Mouse (Mus musculus) ES-Bruce4 (cell line): ENCODE data around the gene Lef1. TPM values are rescaled to one million over a fixed set of nuclear protein-coding genes. Genes with fewer than 3 reads are reported as not detected.

Source experiments
- H3K27ac ChIP-seq: 2 replicates; pipeline ENCODE4 v1.5.1; 2012; ENCODE audit warnings: low read length, inconsistent platforms; ENCODE audit not compliant: insufficient read depth
- H3K27me3 ChIP-seq: 2 replicates; pipeline ENCODE4 v1.6.1; 2012; ENCODE audit warnings: mild to moderate bottlenecking, low read length, inconsistent platforms; ENCODE audit not compliant: control insufficient read depth, poor library complexity, insufficient read depth, severe bottlenecking
- H3K36me3 ChIP-seq: 2 replicates; pipeline ENCODE4 v1.6.1; 2012; ENCODE audit warnings: inconsistent platforms, mild to moderate bottlenecking, low read length, moderate library complexity; ENCODE audit not compliant: control insufficient read depth, poor library complexity, insufficient read depth, severe bottlenecking
- H3K4me1 ChIP-seq: one replicate; pipeline ENCODE4 v1.8.1; 2011; ENCODE audit warnings: low read length; ENCODE audit not compliant: control insufficient read depth, insufficient read depth
- H3K4me3 ChIP-seq: 2 replicates; pipeline ENCODE4 v1.5.1; 2011; ENCODE audit warnings: low read depth, mild to moderate bottlenecking, low read length
- H3K9ac ChIP-seq: 2 replicates; pipeline ENCODE4 v1.6.1; 2012; ENCODE audit warnings: low read depth, mild to moderate bottlenecking, inconsistent platforms; ENCODE audit not compliant: poor library complexity, severe bottlenecking
- H3K9me3 ChIP-seq: replicated peaks from 2 replicates; pipeline ENCODE4 v1.6.1; 2012; ENCODE audit warnings: mild to moderate bottlenecking, low read length, inconsistent platforms; ENCODE audit not compliant: control insufficient read depth, poor library complexity, insufficient read depth, severe bottlenecking
- CTCF ChIP-seq: IDR thresholded peaks from one replicate; pipeline ENCODE4 v1.8.1; 2011; ENCODE audit warnings: low read depth, low read length
- EP300 ChIP-seq: IDR thresholded peaks from 2 replicates; pipeline ENCODE4 v1.6.1; 2011; ENCODE audit warnings: low read depth, low read length; ENCODE audit not compliant: insufficient read depth
- POLR2A ChIP-seq: IDR thresholded peaks from one replicate; pipeline ENCODE4 v1.8.1; 2011; ENCODE audit warnings: low read length; ENCODE audit not compliant: insufficient read depth
- polyA plus RNA-seq: library from polyadenylated mRNA; stranded (reverse); fragments of >200 nt; gene quantifications from 2 replicates; pipeline ENCODE4 v1.2.4, GENCODE M21; 2011; ENCODE audit warnings: low read depth; ENCODE audit not compliant: missing spikeins, insufficient read depth, insufficient read length

Lef1 gene
- polyA plus RNA-seq, 1 experiment: 3.4 TPM

DNA sequence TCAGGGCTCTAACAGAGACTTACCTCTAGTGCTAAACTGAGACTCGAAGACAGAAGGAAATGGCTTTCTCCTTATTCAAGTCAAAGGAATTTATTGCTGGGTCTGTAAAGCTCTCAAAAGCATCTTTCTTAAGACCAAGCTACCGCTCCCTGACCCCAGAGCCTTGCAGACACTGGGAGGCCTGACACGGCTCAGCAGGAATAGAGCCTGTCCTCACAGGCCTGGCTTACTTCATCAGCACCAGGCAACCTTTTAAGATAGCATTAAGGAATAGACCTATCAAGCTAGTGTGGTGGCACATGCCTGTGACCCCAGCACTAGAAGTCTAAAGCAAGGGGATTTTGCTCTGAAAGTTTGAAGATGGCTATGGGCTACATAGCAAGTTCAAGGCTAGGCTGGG is 20.6 kb upstream of the Lef1 start:
- Histone ChIP-seq H3K27me3 (peaks cover 2% of the 10 kb centered on the region; the same call in 1 of the 2 replicates), H3K4me3 (no peak overlapping the region), H3K9me3 (no peaks in the 10 kb centered on the region), H3K36me3 (no peaks in the 10 kb centered on the region), H3K4me1 (peaks cover 2% of the 10 kb centered on the region), H3K9ac (no peak overlapping the region), H3K27ac (no peak overlapping the region)
- no peak for TF ChIP-seq CTCF
- no peak for TF ChIP-seq EP300
- TF ChIP-seq POLR2A: no peak

GRCm38 (mm10) chr3:131092113-131092512 is 18.2 kb upstream of the Lef1 start:
- Histone ChIP-seq H3K27me3 (no peaks in the 10 kb centered on the region; the same call in 1 of the 2 replicates), H3K9ac (no peak overlapping the region)
- TF ChIP-seq EP300 (no peak), POLR2A (no peak), CTCF (no peak)

GRCm38 (mm10) chr3:131093736-131094135 is 16.5 kb upstream of the Lef1 start:
- Histone ChIP-seq H3K4me3 (no peak overlapping the region), H3K27ac (no peak overlapping the region), H3K9ac (no peak overlapping the region), H3K36me3 (no peaks in the 10 kb centered on the region), H3K27me3 (no peaks in the 10 kb centered on the region), H3K4me1 (no peaks in the 10 kb centered on the region), H3K9me3 (peaks cover 2% of the 10 kb centered on the region; the same call in 1 of the 2 replicates)
- no peak for TF ChIP-seq EP300
- no peak for TF ChIP-seq POLR2A
- TF ChIP-seq CTCF: no peak

More at GRCm38 (mm10) chr3:131092113-131092512, 18.2 kb upstream of the Lef1 start:
- Histone ChIP-seq H3K36me3 (no peaks in the 10 kb centered on the region), H3K9me3 (no peaks in the 10 kb centered on the region), H3K27ac (no peak overlapping the region), H3K4me3 (no peak overlapping the region), H3K4me1 (no peaks in the 10 kb centered on the region)

- peaks cover 1% of the 10 kb centered on the region for H3K4me1 ChIP-seq
- no peak overlapping the region for H3K9ac ChIP-seq
- peaks cover 2% of the 10 kb centered on the region; the same call in 1 of the 2 replicates for H3K9me3 ChIP-seq
- H3K4me3 ChIP-seq: no peak overlapping the region
- TF ChIP-seq EP300: no peak
- TF ChIP-seq POLR2A: no peak
- TF ChIP-seq CTCF: no peak
- no peak overlapping the region for H3K27ac ChIP-seq
- no peaks in the 10 kb centered on the region for H3K36me3 ChIP-seq
- no peaks in the 10 kb centered on the region for H3K27me3 ChIP-seq
These were observed 14.2 kb upstream of the Lef1 start for GRCm38 (mm10) chr3:131096105-131096504.

- H3K4me3 ChIP-seq: no peak overlapping the region
- no peaks in the 10 kb centered on the region for H3K36me3 ChIP-seq
- peaks cover 3% of the 10 kb centered on the region for H3K4me1 ChIP-seq
- peaks cover 16% of the 10 kb centered on the region for H3K27me3 ChIP-seq
- no peak for TF ChIP-seq POLR2A
- peak; percentile 93 for TF ChIP-seq EP300
- no peak overlapping the region for H3K9ac ChIP-seq
- H3K9me3 ChIP-seq: peaks cover 2% of the 10 kb centered on the region; the same call in 1 of the 2 replicates
- H3K27ac ChIP-seq: no peak overlapping the region
These were observed 8.0 kb upstream of the Lef1 start for GRCm38 (mm10) chr3:131102191-131102774.

DNA sequence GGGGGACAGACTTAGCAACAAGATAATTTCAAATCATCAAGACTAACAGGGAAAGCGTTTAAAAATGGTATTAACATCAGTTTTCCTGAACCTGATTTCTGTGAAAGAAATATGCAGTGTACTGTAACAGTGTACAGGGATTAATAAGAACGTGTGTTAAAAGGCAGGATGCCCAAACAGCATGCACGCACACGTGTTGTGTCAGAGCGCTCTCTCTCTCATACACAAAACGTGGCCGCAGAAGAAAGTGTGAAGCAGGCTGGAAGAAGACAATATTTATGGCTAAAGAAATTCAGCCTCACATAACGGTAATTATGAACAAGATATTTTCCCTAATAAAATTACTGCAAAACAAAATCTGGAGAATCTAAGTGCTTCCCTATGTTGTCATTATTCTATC is 4.9 kb upstream of the Lef1 start:
- no peak overlapping the region for H3K27ac ChIP-seq
- no peaks in the 10 kb centered on the region for H3K9me3 ChIP-seq
- TF ChIP-seq POLR2A (no peak), EP300 (no peak), CTCF (no peak)
- H3K9ac ChIP-seq: no peak overlapping the region
- H3K36me3 ChIP-seq: no peaks in the 10 kb centered on the region
- peaks cover 34% of the 10 kb centered on the region for H3K27me3 ChIP-seq
- H3K4me1 ChIP-seq: peaks cover 3% of the 10 kb centered on the region
- no peak overlapping the region for H3K4me3 ChIP-seq
